Mouse (Mus musculus): ENCODE results near the gene Yy2.

- no peak for TF ChIP-seq POLR2A (IDR thresholded peaks at IDR 0.05; ENCODE audit: borderline replicate concordance, extremely low read depth, insufficient read depth, insufficient read length, poor library complexity, severe bottlenecking)
- TF ChIP-seq CTCF (IDR thresholded peaks at IDR 0.05; ENCODE audit: borderline replicate concordance, extremely low read depth, insufficient read depth, insufficient read length): no peak
Measured at GRCm38 (mm10) chrX:157586397-157586796, 17.6 kb upstream of the Yy2 start.

All from brain, embryonic 14.5 days (tissue).